Mouse (Mus musculus): Measurements from ENCODE around the gene Gm29797. TPM values are rescaled to one million over a fixed set of nuclear protein-coding genes. Genes with fewer than 3 reads are reported as not detected.

Gene Gm29797
- total RNA-seq (2021), result 1 to 10 TPM in 1 of 2 experiments, under 1 TPM in 1; 0.83 to 1.4 TPM
- long read RNA-seq, experiment 1, partial matches to known transcripts, result 0 of 2 reads
- long read RNA-seq, experiment 1, other reads (novel, unspliced or antisense), result 2 of 2 reads
- long read RNA-seq, experiment 2, result 0 reads

DNA sequence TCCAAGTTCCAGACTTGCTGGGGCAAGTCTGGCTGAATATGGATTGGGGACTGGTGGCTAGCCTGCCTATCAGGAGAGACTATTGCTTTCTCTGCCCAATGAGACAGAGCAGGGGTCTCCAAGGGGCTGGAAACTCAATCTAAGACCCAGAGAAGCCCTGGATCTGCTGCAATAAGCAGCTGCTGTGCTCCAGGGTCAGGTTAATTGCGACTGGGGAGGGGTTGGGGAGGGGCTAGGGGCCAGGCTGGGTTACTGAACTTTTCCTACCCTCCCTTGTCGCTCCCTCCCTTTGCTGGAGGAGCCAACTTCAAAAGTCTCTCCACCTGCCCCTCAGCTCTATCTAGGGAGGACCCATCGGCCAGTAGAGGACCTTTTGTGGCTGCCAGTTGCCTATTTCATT lies at the start of gene Gm29797:
Gene Gm29797 (plus strand): TSS at position 301 of the 400 bp plus-strand sequence.
- DNase-seq (ENCODE audit: low spot score in 2 of 2), result no peak
- no peak within 1 kb of the TSS for H3K4me3 ChIP-seq
- TF ChIP-seq CTCF (conservative IDR thresholded peaks at IDR 0.05), result no peak
- H3K27ac ChIP-seq, result peak within 1 kb of the TSS; percentile 77; the same call in 1 of the 2 replicates

DNA sequence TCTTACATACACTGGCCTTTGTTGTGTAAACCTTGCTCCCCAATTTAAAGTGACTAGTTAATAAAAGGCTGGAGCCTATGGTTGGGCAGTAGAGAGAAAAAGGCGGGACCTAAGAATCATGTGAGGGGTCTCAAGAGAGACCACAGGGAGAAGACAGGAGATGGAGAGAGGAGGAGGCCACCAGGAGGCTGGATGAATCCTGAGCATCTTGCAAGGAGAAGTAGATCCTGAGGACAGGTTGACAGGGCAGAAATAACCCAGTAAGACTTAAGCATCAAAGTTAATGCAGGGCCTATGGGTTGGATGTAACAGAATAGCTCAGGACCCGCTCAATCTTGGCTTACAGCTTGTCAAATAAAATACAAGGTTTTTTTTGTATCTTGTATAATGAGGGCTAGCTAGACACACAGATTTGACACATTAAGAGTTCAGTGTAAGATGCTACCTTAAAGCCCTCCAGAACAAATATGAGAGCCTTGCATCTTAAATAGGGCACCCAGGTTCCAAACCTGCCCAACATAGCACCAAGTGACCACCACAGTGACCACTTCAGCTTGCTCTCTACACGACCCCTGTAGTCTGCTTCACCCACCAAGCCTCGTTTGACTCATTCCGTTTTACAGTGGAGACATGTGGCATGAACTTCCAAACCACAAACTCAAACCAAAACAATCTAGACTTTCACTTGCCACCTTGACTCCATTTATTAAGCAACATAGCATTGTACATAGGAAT lies 37.9 kb upstream of the Gm29797 start:
- no peak for TF ChIP-seq CTCF (conservative IDR thresholded peaks at IDR 0.05)
- no peak for DNase-seq (ENCODE audit: low spot score in 2 of 2)

DNA sequence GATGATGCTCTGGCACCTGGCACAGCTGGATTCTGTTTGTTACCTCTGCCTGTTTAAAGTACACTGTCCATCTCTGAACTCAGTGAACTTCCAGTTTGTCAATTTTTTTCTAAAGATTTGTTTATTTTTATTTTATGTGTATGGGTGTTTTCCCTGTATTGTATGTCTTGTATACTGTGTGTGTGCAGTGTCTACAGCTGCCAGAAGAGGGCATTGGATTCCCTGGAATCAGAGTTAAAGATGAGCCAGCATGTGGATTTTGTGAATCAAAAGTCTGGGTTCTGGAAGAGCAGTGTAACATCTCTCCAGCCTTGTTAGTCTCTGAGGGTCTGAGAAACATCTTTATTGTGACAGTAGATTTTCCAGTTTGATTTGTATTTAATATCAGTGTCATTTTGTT lies 33.4 kb upstream of the Gm29797 start:
- Histone ChIP-seq H3K4me3 (no peak overlapping the region), H3K27ac (no peak overlapping the region)
- peak in 1 of 2 experiments; percentile 32 for DNase-seq (ENCODE audit: low spot score in 2 of 2)
- peak; percentile 83 for TF ChIP-seq CTCF (conservative IDR thresholded peaks at IDR 0.05)

More for the DNA sequence above, 37.9 kb upstream of the Gm29797 start:
- H3K27ac ChIP-seq, result no peak overlapping the region
- H3K4me3 ChIP-seq, result no peak overlapping the region

- Histone ChIP-seq H3K27ac (no peak overlapping the region), H3K4me3 (no peak overlapping the region)
- DNase-seq (ENCODE audit: low spot score in 2 of 2), result no peak
- no peak for TF ChIP-seq CTCF (conservative IDR thresholded peaks at IDR 0.05)
Measured at GRCm38 (mm10) chr2:181628471-181628870, 28.4 kb upstream of the Gm29797 start.

DNA sequence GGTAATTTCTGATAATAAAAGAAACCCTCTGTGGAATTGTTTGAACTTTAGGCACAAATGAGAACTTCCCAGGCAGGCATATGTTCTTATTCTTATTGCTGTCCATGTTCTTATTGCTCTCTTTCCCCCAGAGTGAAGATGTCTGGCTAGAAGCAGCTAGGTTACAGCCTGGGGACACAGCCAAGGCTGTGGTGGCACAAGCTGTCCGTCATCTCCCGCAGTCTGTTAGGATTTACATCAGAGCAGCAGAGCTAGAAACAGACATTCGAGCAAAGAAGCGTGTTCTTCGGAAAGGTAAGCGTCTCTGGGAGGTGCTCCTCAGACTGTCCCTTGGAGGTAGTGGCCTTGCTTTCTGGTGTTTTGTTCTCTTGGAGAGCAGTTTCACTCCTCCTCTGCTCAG lies 24.2 kb upstream of the Gm29797 start:
- Histone ChIP-seq H3K27ac (peak overlapping the region; percentile 72), H3K4me3 (no peak overlapping the region)
- peak in 1 of 2 experiments; percentile 19 for DNase-seq (ENCODE audit: low spot score in 2 of 2)
- TF ChIP-seq CTCF (conservative IDR thresholded peaks at IDR 0.05), result no peak

GRCm38 (mm10) chr2:181635865-181636264 lies 21.0 kb upstream of the Gm29797 start:
- no peak for DNase-seq (ENCODE audit: low spot score in 2 of 2)
- H3K27ac ChIP-seq, result no peak overlapping the region
- TF ChIP-seq CTCF (conservative IDR thresholded peaks at IDR 0.05), result no peak

GRCm38 (mm10) chr2:181644361-181644760 lies 12.5 kb upstream of the Gm29797 start:
- no peak overlapping the region for H3K4me3 ChIP-seq
- peak; percentile 81 for TF ChIP-seq CTCF (conservative IDR thresholded peaks at IDR 0.05)
- no peak overlapping the region for H3K27ac ChIP-seq
- no peak for DNase-seq (ENCODE audit: low spot score in 2 of 2)

More at GRCm38 (mm10) chr2:181635865-181636264, 21.0 kb upstream of the Gm29797 start:
- H3K4me3 ChIP-seq, result no peak overlapping the region

GRCm38 (mm10) chr2:181645666-181646065 lies 11.2 kb upstream of the Gm29797 start:
- no peak overlapping the region for H3K27ac ChIP-seq
- H3K4me3 ChIP-seq, result no peak overlapping the region
- DNase-seq (ENCODE audit: low spot score in 2 of 2), result no peak
- no peak for TF ChIP-seq CTCF (conservative IDR thresholded peaks at IDR 0.05)

- no peak for TF ChIP-seq CTCF (conservative IDR thresholded peaks at IDR 0.05)
- DNase-seq (ENCODE audit: low spot score in 2 of 2), result no peak
- Histone ChIP-seq H3K4me3 (no peak overlapping the region), H3K27ac (no peak overlapping the region)
Measured at GRCm38 (mm10) chr2:181646626-181647472, 10.0 kb upstream of the Gm29797 start.

DNA sequence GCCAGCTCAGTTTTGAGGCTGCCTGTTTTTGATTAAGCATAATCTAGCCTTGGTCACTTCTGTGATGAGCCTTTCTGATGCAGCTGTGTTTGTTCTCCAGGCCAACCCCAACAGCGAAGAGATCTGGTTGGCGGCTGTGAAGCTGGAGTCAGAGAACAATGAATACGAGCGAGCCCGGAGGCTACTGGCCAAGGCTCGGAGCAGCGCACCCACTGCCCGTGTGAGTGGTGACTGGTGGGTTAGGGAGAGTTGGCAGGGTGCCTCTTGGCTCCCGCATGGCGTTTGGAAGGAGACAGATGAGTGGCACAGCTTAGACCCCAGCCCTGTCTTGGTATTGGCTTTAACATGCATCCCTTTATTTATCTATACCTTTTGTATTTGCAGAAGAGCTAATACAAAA lies 7.9 kb upstream of the Gm29797 start:
- H3K27ac ChIP-seq, result peak overlapping the region; percentile 29; the same call in 1 of the 2 replicates
- TF ChIP-seq CTCF (conservative IDR thresholded peaks at IDR 0.05), result no peak
- no peak for DNase-seq (ENCODE audit: low spot score in 2 of 2)

GRCm38 (mm10) chr2:181653065-181653464 lies 3.8 kb upstream of the Gm29797 start:
- no peak for TF ChIP-seq CTCF (conservative IDR thresholded peaks at IDR 0.05)
- Histone ChIP-seq H3K4me3 (no peak overlapping the region), H3K27ac (no peak overlapping the region)
- no peak for DNase-seq (ENCODE audit: low spot score in 2 of 2)

More for the DNA sequence above, 7.9 kb upstream of the Gm29797 start:
- no peak overlapping the region for H3K4me3 ChIP-seq

DNA sequence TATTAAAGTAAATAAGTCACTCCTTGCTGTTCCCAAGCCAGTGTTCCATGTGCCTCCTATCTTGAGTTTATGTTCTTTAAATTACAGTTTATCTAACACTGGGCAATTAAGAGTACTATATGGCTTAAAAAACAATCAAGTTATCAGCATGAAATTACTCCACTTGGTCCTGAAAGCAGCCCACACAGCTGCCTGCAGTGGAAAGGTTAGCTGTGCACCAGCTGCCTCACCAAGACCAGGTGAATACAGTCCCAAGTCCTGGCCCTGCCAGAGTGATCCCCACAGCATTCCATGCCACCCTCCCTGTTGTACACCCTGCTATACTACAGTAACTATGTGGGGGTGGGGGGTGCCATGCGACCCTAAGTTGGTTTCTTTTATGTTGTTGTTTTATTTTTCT lies 3.3 kb upstream of the Gm29797 start:
- TF ChIP-seq CTCF (conservative IDR thresholded peaks at IDR 0.05), result no peak
- Histone ChIP-seq H3K27ac (no peak overlapping the region), H3K4me3 (no peak overlapping the region)
- DNase-seq (ENCODE audit: low spot score in 2 of 2), result no peak

- no peak; the same call in 1 of the 2 replicates for TF ChIP-seq CTCF (conservative IDR thresholded peaks at IDR 0.05)
- Histone ChIP-seq H3K27ac (peak overlapping the region; percentile 77; the same call in 1 of the 2 replicates), H3K4me3 (no peak overlapping the region)
- DNase-seq (ENCODE audit: low spot score in 2 of 2), result peak in 1 of 2 experiments; percentile 46
Measured at GRCm38 (mm10) chr2:181657441-181657840, 607 bp downstream of the Gm29797 start.

All from layer of hippocampus, adult 2 months (tissue).